Mouse (Mus musculus) c-Kit-positive CD71-positive TER-119-negative erythroid progenitor cells, embryonic 14.5 days (primary cell): ENCODE measurements at regions not wholly inside any gene's neighbourhood (a gene's known extent, or its start where the extent isn't known, plus 50 kb on each side); places are given as distances from the start of the nearest gene placed in this dataset.

Experiments
- DNase-seq: peaks from one replicate; pipeline ENCODE4 v3.0.0-alpha.2; 2013; ENCODE audit warnings: low read depth

GRCm38 (mm10) chr14:87864388-87865215, 448.2 kb downstream of the Tdrd3 start:
- no peak for DNase-seq

GRCm38 (mm10) chr14:87865216-87866202, 449.1 kb downstream of the Tdrd3 start:
- DNase-seq = no peak

- DNase-seq = no peak
Measured at GRCm38 (mm10) chr14:87901784-87902183, 485.3 kb downstream of the Tdrd3 start.

DNA sequence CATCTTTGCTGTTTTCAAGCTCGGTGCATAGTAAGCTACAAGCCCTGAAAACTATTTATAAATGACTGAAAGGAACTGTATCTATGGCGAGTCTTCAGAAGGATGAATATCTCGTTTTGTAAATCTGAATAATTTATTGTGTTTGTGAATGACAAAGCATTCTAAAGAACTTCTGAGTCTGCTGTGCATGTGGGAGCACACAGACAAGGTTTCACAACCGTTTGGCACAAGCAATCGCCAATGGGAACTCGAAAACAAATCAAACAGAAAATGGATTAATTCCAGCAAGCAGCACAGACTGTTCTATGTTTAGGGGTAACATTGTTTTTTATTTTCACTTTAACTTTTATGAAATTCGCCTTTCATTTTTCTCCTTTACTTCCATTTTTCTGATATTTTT, 486.0 kb downstream of the Tdrd3 start:
- no peak for DNase-seq
